Mouse (Mus musculus) skeletal muscle tissue, adult 2 months (tissue): Measurements from ENCODE around the gene Rhot2.

Experiments
- DNase-seq: peaks from one replicate; pipeline ENCODE4 v3.0.0-alpha.2; 2012; ENCODE audit warnings: low read depth, low spot score

The Rhot2 gene

GRCm38 (mm10) chr17:25842509-25842908, 2.1 kb downstream of the Rhot2 start:
- DNase-seq, result no peak

- DNase-seq, result no peak
These were observed 3.4 kb downstream of the Rhot2 start, which contains the start of gene Gm20683 for GRCm38 (mm10) chr17:25841117-25841880. Gene Gm20683 (minus strand): TSS chr17:25841763.

DNA sequence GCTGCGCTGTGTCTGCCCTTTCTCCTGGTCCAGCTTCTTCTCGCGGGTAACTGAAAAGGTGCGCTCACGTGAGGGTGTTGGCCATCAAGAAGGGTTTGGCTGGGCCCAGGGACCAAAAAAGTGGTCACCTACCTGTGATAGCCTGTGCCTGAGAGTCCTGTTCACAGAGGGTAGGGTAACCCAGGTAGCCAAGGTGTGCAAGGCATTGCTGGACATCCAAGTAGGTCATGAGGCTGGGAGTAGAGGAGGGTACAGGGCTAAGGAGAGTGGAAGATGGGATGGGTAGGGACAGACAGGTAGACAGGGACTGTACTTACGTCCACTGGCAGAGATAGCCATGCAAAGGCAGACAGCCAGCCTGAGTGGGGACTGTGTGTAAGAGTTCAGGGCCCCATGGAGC, 4.1 kb downstream of the Rhot2 start:
- DNase-seq, result no peak

DNA sequence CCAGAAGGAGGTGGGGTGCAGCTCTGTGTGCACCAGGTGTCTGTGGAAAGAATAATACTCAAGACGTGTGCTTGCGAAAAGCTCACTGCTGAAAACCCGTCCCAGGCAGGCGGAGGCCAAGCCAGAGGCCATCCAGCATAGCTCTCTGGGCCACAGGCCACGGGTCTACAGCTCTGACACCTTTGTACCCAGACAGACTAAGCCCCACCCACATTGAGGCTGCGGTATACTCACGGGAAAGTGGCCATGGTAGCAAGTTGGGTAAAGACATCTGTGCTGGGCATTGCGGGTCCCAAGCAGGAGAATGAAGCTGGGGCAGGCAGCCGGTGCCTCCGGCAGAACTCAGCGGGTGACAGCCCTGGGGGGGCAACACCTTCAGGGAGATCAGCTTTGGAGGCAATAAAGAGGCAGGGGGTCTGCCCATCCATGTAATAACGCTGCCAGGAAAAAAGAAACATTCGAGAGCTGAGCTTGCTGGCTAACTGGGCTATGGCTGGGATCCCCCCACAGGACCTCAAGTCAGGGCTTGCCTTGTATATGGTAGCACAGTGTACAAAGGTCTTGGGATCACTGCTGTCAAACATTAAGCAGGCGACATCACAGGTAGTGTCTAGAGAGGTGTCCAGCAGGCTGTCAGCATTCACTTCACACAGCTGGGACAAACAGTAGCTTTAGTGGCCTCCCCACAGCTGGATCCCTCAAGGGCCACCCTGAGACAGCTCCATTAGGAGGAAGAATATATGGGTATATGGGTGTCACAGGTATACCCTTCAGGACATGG, 5.0 kb downstream of the Rhot2 start:
- no peak for DNase-seq

DNA sequence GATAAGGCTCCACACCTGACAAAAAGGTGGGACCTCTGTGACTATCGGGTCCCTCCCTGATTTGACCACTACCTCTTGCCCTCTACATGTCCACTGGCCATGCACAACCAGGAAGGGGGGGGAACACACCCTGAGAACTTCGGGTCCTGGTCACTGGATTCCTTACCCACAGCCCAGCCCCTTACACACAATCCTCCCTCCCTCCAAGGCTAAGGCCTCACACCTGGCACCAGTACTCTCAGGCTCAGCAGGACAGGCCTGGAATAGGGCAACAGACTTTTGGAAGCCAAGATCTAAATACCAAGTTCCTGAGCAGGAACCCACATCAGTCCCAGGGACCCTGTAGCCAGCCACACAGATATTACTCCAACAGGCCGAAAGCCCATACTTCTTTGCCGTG, 5.7 kb downstream of the Rhot2 start:
- no peak for DNase-seq

DNA sequence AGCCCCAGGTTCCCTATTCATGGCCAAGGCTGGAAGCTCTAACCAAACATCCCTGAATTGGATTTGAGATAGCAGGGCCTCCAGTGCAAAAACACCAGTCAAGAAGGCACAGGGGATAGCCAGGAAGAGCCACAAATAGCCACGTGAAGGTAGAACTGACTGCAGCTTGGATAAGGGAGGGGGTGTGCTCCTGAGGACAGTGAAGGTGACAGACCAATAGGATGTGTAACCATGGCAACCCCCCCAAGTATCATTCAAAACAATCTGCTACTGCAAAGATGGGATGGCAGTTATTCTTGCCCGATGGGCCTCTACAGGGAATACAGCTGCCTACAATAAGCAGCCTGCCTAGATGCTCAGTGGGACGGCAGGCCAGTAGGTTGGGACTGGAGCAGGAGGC, 7.1 kb downstream of the Rhot2 start:
- DNase-seq, result no peak

GRCm38 (mm10) chr17:25837076-25837410, 7.6 kb downstream of the Rhot2 start, which contains the start of gene Rhbdl1:
Gene Rhbdl1 (minus strand): TSS chr17:25837295.
- peak; percentile 95 for DNase-seq

DNA sequence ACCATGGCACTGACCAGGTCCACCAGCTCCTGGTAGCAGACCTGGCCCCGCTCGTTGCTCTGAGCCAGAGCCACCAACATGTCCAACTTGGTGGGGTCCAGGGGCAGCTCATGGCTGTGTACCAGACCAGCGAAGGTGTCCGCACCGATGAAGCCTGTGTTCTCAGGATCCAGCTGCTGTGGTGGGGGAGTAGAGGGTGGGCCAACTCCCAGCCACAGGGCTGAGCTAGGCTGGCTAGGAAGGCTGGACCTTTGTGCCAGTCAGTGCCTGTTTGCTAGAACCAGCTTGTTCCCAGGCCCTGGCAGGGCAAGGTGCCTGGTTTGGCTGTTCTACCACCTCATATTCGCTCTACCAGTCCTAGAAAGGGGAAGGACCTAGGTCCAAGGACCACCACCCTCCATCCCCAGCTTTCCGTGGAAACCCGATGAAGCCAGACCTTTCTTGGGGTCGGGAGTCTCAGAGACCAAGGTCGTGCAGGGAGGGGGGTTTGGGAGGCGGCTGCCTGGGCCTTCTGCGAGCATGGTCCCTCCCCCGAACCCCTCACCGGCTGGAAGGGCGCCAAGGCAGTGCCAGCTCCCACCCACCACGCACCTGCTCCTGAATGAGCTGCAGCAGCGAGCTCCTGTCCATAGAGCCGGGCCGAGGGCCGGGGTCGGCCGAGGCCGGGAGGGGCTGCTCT, 8.1 kb downstream of the Rhot2 start:
- no peak for DNase-seq

DNA sequence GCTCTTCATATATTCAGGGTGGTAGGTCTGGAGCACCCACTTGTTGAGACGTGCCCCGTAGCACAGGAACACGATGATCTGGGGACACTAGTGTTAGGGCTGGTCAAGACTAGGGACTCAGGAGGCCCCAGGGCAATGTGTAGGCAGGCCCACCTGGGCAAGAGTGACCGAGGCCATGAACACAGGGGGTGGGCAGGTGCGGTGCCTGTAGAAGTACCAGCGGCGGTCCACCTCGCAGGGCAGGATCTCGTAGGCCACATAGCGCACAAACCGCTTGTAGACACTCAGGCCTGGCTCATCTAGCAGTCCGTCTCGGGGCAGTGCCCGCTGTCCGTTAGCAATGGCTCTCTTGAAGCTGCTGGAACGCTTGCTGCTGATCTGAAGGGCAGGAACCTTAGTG, 8.8 kb downstream of the Rhot2 start:
- no peak for DNase-seq

- no peak for DNase-seq
These were observed 9.3 kb downstream of the Rhot2 start for GRCm38 (mm10) chr17:25835301-25835700.

- no peak for DNase-seq
These were observed 9.9 kb downstream of the Rhot2 start for GRCm38 (mm10) chr17:25834595-25835222.

- no peak for DNase-seq
These were observed 10.6 kb downstream of the Rhot2 start for GRCm38 (mm10) chr17:25833961-25834594.

- DNase-seq, result peak; percentile 96
These were observed 11.4 kb downstream of the Rhot2 start, which contains the start of gene Stub1 for GRCm38 (mm10) chr17:25833291-25833663. Gene Stub1 (minus strand): TSS chr17:25833404.

- DNase-seq, result peak; percentile 99
These were observed 12.0 kb downstream of the Rhot2 start for GRCm38 (mm10) chr17:25832436-25833290.

GRCm38 (mm10) chr17:25831451-25832281, 13.0 kb downstream of the Rhot2 start:
- DNase-seq, result no peak

DNA sequence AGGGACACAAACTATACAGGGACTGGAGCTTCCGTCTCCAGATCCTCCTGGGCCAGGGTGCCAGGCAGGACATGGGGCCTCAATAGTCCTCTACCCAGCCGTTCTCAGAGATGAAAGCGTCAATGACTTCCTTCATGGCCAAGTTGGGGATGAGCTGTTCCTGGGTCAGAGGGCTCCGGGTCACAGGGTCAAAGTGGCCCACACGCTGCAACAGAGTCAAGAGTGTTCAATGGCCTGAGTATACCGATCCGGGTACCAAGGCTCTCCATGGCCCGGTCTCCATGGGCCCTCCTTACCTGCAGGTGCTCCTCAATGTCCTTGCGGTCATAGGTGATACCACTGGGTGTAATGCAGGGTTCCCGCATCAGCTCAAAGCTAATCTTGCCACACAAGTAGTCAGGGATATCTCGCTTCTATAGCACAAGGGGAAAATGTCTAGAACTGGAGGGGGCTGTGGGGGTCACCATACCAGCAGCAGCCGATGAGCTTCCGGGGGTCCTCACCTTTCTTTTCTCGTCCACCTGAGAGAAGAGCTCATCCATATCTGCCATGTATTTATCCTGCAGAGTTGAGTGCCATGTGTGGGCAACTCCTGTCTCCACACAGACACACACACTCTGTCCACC, 13.7 kb downstream of the Rhot2 start:
- DNase-seq, result no peak

- no peak for DNase-seq
These were observed 14.4 kb downstream of the Rhot2 start for GRCm38 (mm10) chr17:25830200-25830753.

DNA sequence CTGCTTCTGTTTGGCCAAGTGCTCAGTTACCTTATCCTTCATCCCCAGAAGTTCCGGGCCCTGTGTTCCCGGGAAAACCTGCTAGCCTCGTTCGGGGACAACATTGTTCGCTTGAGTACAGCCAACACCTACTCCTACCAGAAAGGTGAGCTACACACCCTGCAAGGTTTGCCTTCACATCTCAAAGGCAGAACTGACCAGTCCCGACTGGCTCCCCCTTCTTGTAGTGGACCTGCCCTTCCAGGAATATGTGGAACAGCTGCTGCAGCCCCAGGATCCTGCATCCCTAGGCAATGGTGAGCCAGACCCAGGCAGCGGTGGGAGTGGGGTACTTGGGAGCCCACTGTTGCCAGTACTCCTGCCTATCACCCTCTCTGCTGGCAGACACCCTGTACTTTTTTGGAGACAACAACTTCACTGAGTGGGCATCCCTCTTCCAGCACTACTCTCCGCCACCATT, 15.1 kb downstream of the Rhot2 start:
- no peak for DNase-seq
